Mouse (Mus musculus): Measurements from ENCODE around the gene Vegfd.

The Vegfd gene

DNA sequence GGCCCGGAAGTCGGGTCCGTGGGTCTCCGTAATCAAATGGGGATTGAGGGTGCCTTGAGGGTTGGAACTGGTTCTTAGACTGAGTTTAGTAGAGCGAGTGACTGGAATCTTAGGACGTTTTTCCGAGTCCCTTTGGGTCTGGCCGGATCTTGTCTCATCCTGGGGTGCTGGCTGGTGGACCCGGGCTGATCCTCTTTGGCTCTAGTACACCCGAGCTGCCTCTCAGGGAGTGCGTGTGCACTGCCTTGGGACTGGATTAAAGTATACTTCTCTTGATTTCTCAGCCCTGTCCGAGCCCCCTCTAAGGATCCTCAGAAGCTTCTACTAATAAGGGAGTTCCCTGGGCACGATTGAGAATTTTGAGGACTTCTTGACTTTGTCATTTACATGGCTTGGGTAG, 46.8 kb downstream of the Vegfd start:
- no peak for DNase-seq (ENCODE audit: low spot score)

- no peak for DNase-seq (ENCODE audit: low spot score)
These were observed 47.3 kb downstream of the Vegfd start for GRCm38 (mm10) chrX:164420518-164420917.

- no peak for DNase-seq (ENCODE audit: low spot score)
These were observed 51.6 kb downstream of the Vegfd start for GRCm38 (mm10) chrX:164424821-164425220.

DNA sequence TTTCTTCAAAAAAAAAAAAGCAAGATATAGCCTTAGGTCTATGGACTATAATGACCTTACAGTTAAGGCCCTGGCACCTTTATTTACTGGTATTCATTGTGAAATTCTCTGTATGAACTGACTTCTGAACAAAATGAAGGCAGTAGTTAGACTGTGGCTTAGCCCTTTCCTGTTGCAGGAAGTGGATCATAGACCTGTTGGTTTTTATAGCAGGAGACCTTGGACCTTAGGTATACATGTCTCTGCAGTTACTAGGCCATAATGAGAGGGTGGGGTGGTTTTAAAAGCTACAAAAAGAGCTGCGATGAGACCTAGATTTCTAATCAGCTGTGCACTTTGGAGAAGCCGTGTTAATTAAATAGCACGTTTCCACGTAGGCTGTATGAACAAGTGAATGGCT, 54.1 kb downstream of the Vegfd start:
- no peak for DNase-seq (ENCODE audit: low spot score)

DNA sequence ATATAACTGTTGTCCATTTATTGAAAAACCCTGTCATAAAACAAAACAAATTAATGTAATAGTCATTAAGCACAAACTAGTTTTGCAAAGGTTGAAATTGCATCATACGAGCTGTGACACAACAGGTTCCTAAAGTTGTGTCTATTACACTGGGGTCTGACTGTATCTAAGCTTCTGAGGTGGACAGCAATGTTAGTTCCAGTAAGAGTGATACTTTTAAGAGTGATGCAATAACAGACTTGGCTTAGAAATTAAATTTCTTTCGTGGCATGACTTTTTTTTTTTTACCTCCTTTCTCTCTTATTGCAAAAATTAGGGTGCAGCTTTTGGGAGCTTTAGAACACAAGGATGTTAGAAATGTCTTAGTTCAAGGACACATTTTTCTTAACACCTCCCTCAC, 55.0 kb downstream of the Vegfd start:
- DNase-seq (ENCODE audit: low spot score) = no peak

DNA sequence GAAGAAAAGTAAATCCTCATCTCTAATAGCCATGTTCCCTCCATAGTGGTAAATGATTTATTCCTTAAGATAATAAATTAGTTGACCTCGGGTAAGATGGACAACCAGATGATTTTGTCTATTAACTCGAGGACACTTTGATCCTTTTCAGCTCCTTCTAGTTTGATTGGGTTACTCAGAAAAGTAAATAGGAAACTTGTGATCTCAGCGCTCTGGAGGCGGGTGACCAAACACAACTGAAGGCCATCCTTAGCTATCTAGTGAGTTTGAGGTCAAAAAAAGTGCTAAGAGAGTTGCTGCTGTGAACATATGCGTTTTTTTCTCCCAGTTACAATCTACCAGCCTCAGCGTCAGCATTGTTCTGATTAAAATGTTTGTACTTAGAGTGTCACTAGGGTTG, 57.4 kb downstream of the Vegfd start:
- DNase-seq (ENCODE audit: low spot score) = no peak

DNA sequence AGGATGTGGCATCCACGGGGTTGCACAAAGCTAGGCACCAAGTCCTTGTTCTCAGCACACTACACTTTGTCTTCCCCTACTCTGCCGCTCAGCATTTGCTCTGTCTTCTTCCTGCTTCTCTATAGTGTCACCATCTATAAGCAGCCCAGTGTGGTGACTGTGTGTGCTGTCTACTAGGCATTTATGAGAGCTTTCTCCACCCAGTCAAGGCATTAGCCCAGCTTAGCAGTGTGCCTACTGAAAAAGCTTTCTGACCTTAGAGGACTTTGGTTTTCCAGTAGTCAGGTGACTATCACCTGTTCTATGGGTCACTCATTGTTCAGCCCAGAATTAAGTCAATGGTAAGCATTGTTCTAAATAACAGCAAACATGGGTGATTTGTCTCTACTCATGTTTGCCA, 58.0 kb downstream of the Vegfd start:
- DNase-seq (ENCODE audit: low spot score) = no peak

DNA sequence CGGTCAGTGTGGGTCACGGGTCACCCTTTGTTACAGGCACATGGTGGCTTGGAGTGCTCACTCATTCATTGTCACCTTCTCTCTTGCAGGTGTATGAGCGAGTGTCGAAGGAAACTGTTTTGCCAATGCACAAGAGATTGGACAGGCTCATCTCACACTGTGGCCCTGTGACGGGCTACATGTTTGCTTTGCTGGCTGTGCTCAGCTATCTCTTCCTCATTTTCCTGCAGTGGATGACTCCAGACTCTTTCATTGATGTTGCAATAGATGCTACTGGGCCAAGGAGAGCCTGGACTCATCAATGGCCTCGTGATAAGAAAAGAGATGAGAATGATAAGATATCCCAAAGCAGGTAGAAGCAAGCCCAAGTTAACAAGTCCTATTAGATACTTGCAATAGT, 58.4 kb downstream of the Vegfd start:
- DNase-seq (ENCODE audit: low spot score) = no peak

GRCm38 (mm10) chrX:164432682-164433081, 59.5 kb downstream of the Vegfd start:
- DNase-seq (ENCODE audit: low spot score) = no peak

- DNase-seq (ENCODE audit: low spot score) = no peak
These were observed 63.5 kb downstream of the Vegfd start, which contains the start of gene Asb11 for GRCm38 (mm10) chrX:164436709-164437108. Gene Asb11, plus strand, starts transcription at chrX:164436994.

DNA sequence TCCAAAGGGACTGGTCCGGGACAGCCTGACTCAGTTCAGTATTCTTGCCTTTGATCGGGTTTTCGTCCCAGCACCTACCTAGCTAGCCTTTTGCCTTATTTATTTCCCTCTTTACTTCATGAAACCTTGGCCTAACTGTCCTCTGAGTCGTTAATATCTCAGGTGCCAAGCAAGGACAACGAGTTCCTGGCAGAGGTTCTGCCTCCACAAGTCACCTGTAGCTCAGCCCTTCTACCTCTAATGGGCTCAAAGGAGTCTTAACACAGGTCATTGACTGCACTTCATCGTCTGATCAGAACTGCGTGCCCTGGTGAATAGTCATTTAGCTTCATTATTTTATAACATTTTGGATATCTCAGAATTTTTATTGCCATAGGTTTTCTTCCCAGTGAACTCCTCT, 66.3 kb downstream of the Vegfd start:
- no peak for DNase-seq (ENCODE audit: low spot score)

- DNase-seq (ENCODE audit: low spot score) = no peak
These were observed 67.0 kb downstream of the Vegfd start for GRCm38 (mm10) chrX:164440140-164440539.

DNA sequence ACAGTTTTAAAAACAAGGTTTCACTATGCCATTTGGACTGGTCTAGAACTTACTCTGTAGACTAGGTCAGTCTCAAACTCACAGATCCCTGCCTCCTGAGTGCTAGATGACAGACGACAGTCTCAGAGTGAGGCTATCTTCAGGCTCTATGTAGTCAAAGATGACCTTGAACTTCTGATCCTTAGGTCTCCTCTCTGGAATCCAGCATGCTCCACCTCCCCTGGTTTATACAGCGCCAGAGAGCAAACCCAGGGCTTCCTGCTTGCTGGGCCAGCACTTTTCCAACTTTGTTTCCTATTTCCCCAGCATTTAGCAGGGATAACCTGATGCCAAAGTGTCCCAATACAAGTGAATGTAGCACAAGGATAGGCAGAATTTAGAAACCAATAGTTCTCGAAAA, 67.5 kb downstream of the Vegfd start:
- no peak for DNase-seq (ENCODE audit: low spot score)

DNA sequence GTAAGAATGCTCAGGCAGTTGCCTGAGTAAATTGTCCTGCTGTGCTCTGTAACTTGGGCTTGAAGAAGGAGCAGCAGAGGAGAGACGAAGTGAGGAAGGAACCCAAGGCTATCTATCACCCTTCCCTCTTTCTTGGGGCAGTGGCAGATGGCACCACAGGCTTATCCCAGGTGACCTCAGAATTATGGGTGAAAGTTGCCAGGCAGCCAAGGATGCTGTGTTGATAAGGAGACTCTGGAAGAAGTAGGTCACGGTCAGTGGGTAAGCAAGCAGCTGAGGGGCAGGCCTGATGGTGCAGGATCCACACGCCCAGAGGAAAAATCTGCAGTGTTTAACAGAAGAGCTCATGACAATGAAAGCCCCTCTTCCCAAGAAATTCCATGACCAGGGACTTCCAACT, 68.1 kb downstream of the Vegfd start:
- DNase-seq (ENCODE audit: low spot score) = no peak

- no peak for DNase-seq (ENCODE audit: low spot score)
These were observed 72.4 kb downstream of the Vegfd start for GRCm38 (mm10) chrX:164445601-164446000.

- DNase-seq (ENCODE audit: low spot score) = peak; percentile 3
These were observed 73.0 kb downstream of the Vegfd start for GRCm38 (mm10) chrX:164446106-164446551.

- DNase-seq (ENCODE audit: low spot score) = no peak
These were observed 73.9 kb downstream of the Vegfd start for GRCm38 (mm10) chrX:164446835-164447681.

DNA sequence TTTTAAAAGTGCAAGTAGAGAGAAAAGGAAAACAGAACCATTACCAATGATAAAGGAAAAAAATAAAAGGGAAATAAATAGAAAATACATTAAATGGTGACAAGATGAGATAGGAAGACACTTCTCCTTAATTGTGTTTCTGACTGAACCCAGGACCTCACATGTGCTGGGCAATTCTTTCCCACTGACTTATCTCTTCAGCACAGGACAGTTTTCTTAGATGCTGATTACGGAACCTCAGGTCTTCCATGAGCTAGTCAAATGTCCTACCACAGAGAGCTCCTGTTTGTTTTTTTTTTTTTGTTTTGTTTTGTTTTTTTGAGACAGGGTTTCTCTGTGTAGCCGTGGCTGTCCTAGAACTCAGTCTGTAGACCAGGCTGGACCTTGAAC, 74.5 kb downstream of the Vegfd start:
- DNase-seq (ENCODE audit: low spot score) = no peak

DNA sequence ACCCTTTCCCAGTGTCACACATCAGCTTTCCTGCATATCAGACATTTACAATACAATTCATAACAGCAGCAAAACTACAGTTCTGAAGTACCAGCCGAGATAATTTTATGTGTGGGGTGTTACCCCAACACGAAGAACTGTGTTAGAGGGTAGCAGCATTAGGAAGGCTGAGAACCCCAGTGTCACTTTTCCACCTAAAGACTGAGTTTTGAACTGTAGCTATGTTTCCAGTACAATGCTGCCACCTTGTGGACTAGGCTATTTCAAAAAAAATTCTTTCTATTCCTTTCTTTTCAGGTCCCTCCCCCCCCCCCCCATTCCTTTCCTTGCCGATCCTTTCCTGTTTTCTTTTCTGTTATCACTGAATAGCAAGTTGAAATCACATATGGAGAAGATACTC, 76.0 kb downstream of the Vegfd start:
- peak; percentile 11 for DNase-seq (ENCODE audit: low spot score)
